Mouse (Mus musculus): ENCODE results near the gene Phkg1.

Gene Phkg1

DNA sequence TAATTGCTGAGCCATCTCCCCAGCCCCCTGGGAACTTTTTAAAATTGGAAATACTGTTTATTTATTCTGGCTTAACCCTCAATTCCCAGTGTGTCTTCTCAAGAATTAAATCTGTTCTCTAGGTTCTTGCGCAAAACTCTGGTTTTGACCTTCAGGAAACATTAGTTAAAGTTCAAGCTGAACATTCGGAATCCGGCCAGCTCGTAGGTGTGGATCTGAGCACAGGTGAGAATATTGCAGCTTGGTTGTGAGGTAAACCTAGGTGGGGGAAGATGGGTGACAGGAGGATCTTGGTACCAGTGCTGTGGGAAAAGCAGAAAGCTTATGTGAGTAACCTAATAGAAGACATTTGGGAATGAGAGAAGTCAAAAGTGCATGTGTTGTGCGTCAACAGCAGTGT, 53.5 kb downstream of the Phkg1 start:
- DNase-seq (ENCODE audit: low spot score in 2 of 2): no peak
